Mouse (Mus musculus) 3T3-L1 (cell line): ENCODE measurements around the gene Trap1.
"Not testable (repeated sequence)": the region's sequence is repeated elsewhere in the genome, so short reads cannot be mapped to it uniquely, and the experiment has no call there.

ENCODE experiments used
- DNase-seq: peaks from one replicate; pipeline ENCODE4 v3.0.0-alpha.2; 2015; ENCODE audit warnings: low read depth, low spot score

The Trap1 gene

DNA sequence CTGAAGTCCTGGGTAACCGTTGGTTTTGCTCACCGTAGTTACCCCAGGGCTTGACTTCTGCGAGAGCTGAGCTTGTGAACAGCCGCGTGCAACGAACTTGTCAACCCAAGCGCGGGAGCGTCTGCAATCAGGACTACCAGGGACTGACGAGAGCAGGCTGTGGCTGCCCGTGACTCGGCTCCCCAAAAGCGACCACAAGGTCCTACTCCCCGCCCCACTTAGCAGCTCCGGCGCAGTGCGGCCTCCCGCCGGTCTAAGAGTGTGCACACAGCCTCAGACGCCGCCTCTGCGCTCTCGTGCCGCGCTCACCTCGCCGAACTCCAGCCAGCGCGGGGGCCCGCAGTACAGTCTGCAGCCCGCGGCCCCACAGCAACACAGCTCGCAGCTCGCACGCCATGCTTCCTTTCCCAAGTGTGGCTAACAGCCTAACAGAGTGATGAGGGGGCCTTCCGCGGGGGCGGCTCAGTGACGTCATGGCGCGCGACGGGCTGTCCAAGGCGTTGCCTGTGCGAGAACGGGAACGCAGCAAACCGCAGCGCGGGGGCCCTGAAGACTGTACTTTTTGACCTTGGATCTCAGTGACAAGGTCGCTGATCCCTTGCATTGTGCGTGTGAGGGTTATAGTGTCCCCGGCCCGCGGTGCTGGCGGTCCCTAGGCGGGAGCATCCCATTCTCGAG, at the start of gene Trap1:
Gene Trap1, minus strand, starts transcription at position 444 of the 678 bp plus-strand sequence.
- DNase-seq: peak; percentile 88

DNA sequence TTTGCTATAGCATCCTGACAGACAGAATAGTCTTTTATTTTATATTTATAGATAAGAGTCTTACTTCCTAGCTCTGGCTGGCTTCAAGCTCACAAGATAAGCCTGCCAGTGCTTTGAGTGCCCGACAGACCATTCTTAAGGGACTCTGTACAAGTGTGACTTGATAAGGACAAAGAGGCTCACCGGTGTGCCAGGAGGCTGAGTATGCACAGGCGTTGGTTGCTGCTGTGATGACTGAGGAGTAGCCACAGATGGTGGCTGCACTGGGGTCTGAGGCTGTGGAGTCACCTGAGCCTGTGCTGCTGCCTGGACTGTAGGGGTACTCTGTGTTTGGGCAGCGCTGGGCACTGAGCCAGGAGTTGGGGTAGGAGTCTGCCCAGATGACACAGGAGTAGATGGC, 39.4 kb upstream of the Trap1 start:
- DNase-seq: no peak

DNA sequence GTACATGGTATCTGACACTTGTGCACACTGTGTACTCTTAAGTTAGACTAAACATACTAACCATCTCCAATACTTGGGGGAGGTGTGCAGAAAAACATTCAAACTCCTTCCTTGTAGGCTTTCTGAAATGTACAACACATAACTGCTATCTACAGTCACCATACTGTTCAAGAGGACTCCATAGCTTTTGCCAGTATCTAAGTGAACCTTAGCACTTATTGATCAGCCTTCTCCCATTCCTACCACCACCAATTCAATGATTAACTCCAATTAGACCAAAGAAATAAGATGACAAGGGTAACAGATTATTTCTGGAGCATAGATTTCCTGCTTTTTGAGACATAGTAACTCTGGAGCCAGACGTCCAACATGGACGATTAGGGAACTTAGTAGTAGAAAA, 22.7 kb upstream of the Trap1 start:
- DNase-seq: no peak

DNA sequence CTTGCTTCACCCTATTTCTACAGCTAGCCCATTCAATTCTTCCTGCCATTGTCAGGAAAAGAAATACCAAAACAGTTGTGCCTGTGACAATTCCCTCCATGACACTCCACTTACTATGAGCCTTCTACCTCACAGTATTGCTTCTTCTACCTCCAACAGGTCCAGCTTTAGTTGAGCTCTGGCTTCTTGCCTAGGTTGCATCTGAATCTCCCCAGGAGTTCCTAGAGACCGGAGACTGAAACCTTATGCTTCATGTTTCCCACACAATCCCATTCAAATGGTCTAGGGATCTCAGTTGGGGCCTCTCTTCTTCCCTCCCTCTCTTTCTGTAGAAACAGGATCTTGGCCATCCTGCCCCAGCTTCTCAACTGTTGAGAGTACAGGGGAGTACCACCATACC, 19.9 kb upstream of the Trap1 start:
- DNase-seq: no peak

DNA sequence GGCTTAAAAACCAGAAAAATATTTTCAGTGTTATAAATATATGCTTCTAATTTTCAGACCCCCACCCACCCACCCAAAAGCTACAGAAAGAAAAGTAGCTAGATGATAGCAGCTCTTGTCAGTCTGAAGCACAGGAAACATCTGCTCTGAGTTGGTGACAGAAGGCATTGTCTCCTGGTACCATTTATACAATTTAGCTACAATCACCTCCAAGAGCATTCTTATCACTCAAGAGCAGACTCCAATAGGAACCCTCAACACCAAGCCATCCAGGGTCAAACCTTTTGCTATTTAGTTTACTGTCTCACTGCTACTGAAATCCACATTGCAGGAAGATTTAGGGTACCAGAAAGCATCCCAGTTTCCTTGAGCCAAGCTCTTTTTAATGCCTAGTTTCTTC, 19.3 kb upstream of the Trap1 start:
- no peak for DNase-seq

DNA sequence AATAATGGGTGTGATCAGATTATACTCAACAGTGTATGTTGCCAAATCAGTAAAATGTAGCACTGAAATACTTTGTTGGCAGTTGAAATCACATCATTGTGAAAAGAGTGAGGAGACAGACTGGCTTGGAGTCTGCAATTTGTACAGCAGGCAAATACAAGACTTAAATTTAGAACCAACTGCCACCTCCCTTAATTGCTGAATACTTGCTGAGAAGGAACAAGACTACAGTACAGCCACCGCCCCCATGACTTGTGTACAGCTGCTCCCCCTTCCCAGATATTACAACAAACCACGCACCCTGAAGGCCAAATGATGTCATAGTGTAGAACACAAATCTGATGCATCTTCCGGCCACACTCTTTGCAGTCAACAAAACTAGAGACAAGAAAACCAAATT, 18.5 kb upstream of the Trap1 start:
- DNase-seq: no peak

DNA sequence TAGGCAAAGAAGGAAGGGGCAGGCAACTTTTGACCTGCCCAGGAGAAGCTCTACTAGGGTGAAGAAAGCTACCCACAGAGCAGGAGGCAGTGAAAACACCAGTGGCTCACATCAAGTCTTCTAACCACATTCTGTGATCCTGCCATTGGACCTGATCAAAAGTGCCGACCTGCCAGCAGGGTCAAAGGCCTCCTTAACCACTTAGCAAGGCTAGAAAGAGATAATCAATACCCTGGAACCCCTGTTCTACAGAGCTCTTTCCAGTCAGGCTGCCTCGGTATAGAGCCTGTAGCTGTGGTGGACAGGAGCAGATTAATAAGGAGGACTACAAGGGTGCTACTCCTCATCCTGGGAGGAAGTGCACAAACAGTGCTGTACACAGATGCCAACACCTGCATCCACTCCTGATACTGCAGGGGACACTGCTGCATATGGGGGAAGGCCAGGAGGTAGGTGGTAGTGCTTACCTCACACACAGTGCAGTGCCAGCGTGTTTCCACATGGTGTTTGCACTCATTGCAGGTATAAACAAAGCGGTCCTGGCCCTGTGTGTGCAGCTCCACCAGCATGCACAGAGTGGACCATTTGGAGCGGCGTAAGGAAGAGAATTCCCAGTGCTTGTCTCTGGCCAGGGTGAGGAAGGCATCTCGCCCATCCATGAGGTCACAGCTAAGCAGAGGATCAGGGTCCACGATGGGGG, 9.7 kb upstream of the Trap1 start:
- no peak for DNase-seq

DNA sequence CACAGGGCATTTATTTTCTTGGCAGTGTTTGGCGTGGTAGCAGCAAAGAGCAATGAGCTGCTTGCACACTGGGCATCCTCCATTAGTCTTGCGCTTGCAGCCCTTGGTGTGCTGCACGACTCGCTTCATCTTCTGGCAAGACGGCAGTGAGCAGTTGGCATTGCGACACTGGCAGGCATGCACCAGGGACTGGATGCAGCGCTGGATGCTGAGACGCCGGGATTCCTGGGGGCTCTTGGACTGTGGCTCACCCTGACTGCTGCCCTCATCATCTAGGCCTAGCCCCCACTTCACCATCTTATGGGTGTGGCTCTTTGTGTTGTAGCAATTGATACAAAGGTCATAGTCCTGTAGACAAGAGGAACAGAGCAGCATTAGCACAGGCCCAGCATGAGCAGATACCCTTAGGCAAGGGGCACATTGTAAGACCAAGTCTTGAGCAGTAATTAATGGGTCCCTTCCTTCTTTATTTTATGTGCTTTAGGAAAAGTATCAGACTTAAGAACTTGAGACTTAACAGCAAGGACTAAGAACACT, 8.3 kb upstream of the Trap1 start:
- DNase-seq: no peak

DNA sequence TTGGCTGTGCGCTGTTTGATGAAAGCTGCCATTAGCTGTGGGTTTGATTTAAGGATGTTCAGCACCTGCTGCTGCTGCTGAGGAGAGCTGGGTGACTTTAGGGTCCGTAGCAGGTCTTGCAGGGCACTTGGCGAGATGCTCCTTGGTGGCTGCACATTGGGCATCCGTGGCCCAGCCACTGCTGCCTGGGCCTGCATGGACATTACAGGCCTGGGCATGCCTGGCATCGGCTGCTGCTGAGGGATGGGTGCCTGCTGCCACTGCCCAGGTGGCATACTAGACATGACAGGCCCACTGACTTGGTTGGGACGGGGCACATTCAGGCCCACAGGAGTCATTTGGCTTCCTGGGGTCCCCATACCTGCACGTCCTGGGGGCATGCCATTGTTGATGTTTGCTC, 7.4 kb upstream of the Trap1 start:
- no peak for DNase-seq

DNA sequence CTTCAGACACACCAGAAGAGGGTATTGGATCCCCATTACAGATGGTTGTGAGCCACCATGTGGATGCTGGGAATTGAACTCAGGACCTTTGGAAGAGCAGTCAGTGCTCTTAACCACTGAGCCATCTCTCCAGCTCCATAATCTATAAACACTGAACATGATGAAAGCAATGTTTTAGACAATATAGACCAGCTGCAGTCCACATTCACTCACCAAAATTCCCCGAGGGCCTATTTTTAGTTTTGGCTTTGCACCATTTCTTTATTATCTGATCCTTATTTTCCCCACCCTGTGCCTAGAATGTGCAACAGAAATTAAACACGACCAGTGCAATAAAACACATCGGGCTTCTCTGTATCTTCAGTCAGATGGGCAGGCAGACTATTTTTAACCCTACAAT, 2.8 kb upstream of the Trap1 start:
- DNase-seq: not testable (repeated sequence)

DNA sequence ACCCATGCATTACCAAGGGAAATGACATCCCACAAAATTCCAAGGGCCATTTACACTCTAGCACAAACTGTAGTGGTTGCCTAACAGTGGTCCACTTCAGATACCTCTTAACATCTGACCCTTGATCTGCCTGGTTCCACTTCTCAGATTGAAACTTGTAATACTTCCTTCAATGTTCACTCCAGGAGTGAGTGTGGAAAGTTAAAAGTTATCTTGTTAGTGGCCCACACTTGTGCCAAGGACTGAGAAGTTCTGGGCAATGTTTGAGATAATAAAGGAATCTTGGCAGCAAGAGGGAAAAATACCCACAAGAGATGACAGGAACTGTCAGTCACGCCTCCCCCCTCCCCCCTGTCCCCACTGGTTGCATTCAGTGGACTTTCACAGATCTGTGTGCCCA, 2.0 kb upstream of the Trap1 start:
- no peak for DNase-seq

DNA sequence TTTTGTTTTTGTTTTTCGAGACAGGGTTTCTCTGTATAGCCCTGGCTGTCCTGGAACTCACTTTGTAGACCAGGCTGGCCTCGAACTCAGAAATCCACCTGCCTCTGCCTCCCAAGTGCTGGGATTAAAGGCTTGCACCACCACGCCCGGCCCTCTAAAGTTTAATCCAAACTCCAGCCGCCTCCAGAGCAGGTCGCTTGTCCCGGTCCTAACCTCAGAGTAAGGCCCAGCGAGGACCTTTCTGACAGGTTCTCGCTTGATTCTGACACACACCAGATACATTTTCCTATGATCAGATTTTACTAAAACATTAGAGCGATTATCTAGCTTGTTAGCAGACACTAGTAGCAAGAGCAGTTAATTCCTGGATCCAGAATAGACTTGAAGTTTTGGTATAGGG, 675 bp upstream of the Trap1 start:
- peak; percentile 25 for DNase-seq

DNA sequence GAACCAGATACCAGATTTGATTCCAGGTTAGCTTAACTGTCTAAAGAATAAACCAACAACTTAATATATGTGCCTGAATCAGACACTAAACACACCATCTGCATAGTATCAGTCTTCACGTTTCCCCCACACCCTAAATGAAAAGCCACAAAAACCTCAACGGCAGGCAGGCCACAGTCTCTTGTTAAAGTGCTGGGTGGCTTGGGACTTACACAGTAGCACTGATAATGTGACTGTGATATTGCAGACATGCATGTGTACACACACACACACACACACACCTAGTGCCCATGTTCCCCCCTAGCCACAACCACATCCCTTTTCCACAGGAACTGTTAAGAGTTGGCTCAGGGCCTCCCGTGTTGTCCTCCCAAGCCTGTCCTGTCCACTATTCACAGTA, 2.8 kb downstream of the Trap1 start:
- DNase-seq: no peak

DNA sequence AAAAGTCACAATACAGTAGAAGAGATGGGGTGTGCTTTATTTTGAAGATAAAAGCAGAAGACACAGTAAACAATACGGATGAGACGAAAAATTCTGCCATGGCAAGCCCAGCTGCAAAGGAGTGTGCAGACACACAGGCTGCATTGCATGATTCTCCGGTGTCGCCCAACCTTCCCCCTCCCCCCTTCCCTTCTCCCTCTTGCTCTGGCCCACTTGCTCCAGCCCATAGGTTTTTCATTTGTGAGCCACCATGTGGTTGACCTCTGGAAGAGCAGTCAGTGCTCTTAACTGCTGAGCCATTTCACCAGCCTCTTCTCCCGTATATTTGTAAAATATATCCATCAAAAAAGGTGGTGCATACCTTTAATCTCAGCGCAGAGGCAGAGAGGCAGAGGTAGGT, 3.3 kb downstream of the Trap1 start:
- DNase-seq: peak; percentile 43

DNA sequence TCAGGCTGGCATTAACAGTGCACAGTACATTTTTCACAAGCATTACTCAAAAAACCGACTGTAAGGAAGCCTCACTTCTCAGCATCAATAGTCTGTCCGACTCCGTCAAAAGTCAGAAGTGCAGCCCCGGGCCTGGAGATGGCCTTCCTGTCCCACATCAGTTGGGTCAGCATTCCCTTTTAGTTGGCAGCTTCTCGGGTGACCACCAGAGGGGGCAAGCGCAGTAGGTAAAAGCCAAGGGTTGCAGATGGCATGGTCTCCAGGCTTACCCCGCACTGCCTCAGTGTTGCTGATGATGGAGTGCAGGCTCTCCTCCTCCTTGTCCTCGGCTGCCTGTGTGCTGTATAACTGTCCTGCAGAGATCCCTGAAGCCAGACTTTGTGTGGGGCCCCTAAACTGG, 9.0 kb downstream of the Trap1 start:
- peak; percentile 73 for DNase-seq

DNA sequence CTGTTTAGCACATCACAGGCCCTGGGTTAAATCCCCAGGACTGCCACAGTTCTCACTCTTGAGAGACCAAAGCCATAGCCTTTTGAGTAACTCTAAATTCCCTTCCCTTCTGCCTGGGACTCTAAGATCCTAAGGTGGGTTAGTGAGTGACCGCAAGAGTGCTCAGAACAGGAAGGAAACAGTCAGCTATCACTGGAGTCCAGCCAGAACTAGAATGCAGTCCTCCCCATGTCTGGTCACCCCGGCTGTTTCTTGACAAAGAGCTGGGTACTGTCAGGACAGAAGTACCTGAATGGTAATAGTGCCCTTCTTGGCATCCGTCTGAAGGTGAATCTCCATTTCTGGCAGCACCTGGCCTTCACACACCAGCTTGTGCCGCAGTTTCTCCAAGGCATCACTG, 12.7 kb downstream of the Trap1 start:
- no peak for DNase-seq

DNA sequence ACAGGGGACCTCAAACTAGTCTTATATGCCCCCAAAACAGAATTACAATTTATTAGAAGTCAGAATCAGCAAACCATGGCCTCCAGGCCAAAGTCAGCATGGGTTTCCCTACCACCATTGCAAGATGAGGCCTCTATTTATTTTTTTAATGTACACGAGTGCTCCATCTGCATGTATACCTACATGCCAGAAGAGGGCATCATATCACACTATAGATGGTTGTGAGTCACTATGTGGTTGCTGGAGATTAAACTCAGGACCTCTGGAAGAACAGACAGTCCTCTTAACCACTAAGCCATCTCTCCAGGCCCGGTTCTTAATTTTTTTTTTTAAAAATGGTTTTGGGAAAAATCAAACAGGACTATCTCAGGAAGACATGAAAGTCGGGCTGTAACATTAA, 23.8 kb downstream of the Trap1 start:
- DNase-seq: peak; percentile 42

DNA sequence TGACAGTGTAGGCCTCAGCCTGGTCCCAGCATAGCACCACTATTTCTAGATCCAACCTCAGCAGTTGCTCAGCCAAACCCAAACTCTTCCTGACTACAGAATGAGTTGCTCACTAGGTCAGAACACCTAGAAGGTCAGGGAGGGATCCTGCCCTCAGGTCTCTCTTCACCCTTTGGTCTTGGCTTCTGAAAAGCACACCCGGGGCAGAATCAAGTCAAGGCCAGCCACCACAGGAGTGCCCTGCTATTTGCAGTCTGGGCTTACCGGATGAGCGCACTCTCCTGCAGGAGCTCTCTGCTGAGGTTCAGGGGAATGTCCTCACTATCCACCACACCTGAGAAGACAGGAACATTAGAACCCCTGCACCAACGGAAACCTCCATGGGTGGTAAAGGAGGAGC, 25.0 kb downstream of the Trap1 start:
- no peak for DNase-seq

DNA sequence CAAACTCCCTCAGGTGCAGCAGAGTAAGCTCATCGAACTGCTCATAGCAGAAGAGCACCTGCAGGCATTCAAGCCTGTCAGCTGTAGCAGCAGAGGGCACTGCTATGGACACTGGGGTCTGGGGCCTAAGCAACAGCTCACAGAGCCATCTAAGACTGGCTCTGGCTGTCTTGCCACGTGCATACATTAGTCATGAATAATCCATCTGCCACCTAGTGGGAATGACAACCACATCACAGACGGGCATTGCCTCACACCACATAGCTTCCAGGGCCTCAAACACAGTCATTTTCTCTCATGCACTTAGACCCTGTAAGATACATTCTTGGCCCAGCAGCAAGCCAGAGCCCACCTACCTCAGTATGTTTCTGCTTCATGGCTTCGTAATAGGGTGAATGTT, 32.1 kb downstream of the Trap1 start:
- DNase-seq: peak; percentile 41

DNA sequence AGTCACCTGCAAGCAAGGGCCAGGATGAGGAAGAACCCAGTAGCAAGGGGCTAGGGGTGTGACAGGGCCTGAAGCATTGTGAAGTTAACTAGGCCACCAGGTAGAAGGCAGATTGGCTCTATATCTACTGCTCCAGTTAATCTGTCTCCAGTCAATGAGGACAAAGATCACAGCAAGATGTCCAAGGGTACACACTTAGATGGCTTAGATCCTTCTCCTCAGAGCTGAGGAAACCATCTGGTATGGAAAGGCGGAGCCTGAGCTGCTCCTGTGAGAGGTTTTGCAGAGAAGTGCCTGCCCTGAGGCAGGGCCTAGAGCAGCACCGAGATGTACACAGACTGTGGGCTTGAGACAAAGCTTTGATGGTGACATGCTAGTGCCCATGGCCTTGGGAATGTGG, 33.5 kb downstream of the Trap1 start:
- no peak for DNase-seq

DNA sequence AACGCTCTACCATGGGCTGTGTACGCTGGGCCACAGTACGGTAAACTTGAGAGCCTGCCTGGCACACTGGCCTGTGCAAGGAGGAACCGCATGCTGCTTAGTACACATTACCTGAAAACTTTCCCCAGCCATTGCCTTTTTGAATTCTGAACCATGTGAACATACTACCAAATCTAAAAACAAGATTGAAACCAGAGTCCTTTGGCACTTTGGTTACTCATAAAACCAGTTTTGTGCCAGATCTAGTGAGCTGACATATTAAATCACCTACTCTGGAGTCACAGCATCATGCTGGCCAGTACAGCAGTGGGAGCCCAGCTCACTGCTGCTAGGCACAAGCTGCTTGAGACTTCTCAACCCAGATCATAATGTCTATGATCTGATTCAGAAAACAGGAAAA, 36.0 kb downstream of the Trap1 start:
- DNase-seq: no peak

DNA sequence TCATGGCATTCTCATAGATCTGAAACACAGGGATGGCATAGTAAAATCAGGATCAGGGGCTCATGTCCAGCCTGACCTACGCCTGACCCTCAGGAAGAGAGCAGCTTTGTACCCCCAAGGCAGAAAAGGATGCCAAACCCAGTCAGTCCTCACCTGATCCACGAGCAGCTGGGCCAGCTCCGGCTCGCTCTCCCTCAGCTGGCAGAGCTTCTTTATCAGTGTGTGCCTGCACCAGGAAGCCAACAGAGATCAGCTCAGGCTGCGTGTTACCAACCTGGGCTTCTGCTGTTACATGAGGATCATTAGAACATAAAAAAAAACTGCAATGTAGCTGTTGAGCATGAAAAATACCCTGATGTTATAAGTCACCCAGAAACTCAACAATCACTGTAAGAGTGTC, 37.4 kb downstream of the Trap1 start:
- no peak for DNase-seq

DNA sequence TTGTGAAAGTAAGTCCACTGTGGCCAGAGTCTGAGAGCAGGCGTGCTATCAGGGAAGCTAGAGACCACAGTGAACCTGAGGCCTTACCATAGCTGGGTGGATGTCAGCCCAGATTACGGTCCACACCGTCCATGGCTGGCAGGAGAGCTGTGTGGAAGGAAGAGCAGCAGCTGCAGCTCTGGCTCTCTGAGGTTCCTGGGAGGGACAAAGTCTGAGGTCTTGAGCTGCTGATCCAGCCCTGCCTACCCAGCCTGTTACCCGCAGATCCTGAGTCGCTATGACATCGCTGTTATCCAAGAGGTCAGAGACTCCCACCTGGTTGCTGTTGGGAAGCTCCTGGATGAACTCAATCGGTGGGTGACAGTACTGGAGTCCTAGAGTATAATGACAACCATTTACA, 39.9 kb downstream of the Trap1 start:
- no peak for DNase-seq
